Mouse (Mus musculus): ENCODE measurements at regions not wholly inside any gene's neighbourhood (a gene's known extent, or its start where the extent isn't known, plus 50 kb on each side); places are given as distances from the start of the nearest gene placed in this dataset.

DNA sequence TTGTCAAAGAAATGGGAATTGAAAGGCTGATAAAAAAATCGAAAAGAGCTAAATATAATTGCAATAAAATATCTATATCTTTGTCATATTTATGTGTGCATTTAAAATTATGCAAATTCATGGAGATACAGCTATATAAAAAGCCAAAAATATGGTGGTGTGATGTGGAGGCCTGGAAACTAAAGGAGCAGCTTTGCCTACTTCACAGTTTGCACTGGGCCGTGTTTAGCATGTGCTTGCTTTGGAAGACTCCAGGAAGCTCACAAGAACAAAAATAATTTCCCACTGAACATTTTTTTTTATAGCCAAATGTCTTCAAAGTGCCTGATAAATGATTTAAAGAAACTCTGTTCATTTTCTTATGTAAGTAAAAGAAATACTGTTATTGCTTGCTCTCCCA lies 364.1 kb upstream of the Cdh12 start:
- Histone ChIP-seq H3K27me3 (replicated peaks; ENCODE audit: control insufficient read depth, insufficient read depth, low read length) (no peaks in the 10 kb centered on the region), H3K4me1 (replicated peaks; ENCODE audit: control insufficient read depth, insufficient read depth, low read length) (no peaks in the 10 kb centered on the region), H3K36me3 (ENCODE audit: control insufficient read depth, insufficient read depth) (no peaks in the 10 kb centered on the region), H3K4me3 (ENCODE audit: low read depth, low read length) (no peak overlapping the region), H3K4me2 (replicated peaks; ENCODE audit: low read depth) (no peak overlapping the region), H3K27ac (ENCODE audit: low read depth, low read length) (no peak overlapping the region), H3K9me3 (ENCODE audit: control insufficient read depth) (no peaks in the 10 kb centered on the region), H3K9ac (ENCODE audit: low read depth, low read length) (no peak overlapping the region)
- 72% methylated on average over 2 of the region's 2 CpGs for WGBS
- TF ChIP-seq CTCF (IDR thresholded peaks at IDR 0.05; ENCODE audit: low read depth) = no peak
- no peak for ATAC-seq

DNA sequence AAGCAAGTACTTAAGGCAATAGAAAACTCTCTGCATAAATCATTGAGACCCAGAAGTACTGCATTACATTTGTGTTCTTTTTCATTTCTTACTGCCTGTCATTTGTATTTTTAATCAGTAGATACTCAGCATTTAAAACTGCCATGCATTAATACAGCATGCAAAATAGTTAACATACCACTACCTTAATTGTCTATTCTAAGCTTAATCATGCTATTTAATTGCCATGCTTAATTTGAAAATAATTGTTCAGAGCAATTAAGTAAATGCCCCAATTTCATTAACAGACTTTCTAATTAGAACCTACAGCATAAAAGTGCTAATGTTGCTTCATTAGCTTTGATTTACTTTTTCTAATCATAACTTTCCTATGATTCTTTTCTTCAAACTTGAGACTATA lies 359.3 kb upstream of the Cdh12 start:
- no peak overlapping the region for H3K4me3 ChIP-seq (ENCODE audit: low read depth, low read length)
- no peaks in the 10 kb centered on the region for H3K27me3 ChIP-seq (replicated peaks; ENCODE audit: control insufficient read depth, insufficient read depth, low read length)
- H3K4me1 ChIP-seq (replicated peaks; ENCODE audit: control insufficient read depth, insufficient read depth, low read length) = no peaks in the 10 kb centered on the region
- ATAC-seq = no peak
- no peak overlapping the region for H3K4me2 ChIP-seq (replicated peaks; ENCODE audit: low read depth)
- H3K9me3 ChIP-seq (ENCODE audit: control insufficient read depth) = no peaks in the 10 kb centered on the region
- H3K27ac ChIP-seq (ENCODE audit: low read depth, low read length) = no peak overlapping the region
- no peaks in the 10 kb centered on the region for H3K36me3 ChIP-seq (ENCODE audit: control insufficient read depth, insufficient read depth)
- TF ChIP-seq CTCF (IDR thresholded peaks at IDR 0.05; ENCODE audit: low read depth) = no peak
- no peak overlapping the region for H3K9ac ChIP-seq (ENCODE audit: low read depth, low read length)

GRCm38 (mm10) chr15:20090522-20090921 lies 358.5 kb upstream of the Cdh12 start:
- no peak for TF ChIP-seq CTCF (IDR thresholded peaks at IDR 0.05; ENCODE audit: low read depth)
- Histone ChIP-seq H3K4me2 (replicated peaks; ENCODE audit: low read depth) (no peak overlapping the region), H3K4me1 (replicated peaks; ENCODE audit: control insufficient read depth, insufficient read depth, low read length) (no peaks in the 10 kb centered on the region), H3K27ac (ENCODE audit: low read depth, low read length) (no peak overlapping the region), H3K9ac (ENCODE audit: low read depth, low read length) (no peak overlapping the region), H3K27me3 (replicated peaks; ENCODE audit: control insufficient read depth, insufficient read depth, low read length) (no peaks in the 10 kb centered on the region), H3K4me3 (ENCODE audit: low read depth, low read length) (no peak overlapping the region), H3K36me3 (ENCODE audit: control insufficient read depth, insufficient read depth) (no peaks in the 10 kb centered on the region), H3K9me3 (ENCODE audit: control insufficient read depth) (no peaks in the 10 kb centered on the region)
- no peak for ATAC-seq
- WGBS = 87% methylated on average over 3 of the region's 3 CpGs

DNA sequence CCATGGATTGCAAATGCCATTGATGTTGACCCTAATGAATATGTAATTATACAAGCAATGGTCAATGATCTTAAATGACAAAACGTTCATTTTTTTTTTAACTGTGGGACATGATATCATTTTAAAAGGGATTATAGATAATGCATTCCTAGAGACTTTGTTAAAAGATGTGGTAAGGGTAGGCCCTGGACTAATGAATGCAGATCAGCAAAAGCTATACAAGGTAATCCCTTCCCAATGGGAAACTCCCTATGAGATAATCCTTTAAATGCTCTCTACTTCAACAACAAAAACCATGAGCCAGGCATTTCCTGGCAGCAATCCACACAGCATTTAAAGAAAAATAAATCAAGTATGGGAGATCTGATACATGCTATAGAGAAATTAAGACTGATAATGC lies 353.3 kb upstream of the Cdh12 start:
- H3K27ac ChIP-seq (ENCODE audit: low read depth, low read length) = no peak overlapping the region
- H3K4me3 ChIP-seq (ENCODE audit: low read depth, low read length) = no peak overlapping the region
- H3K4me1 ChIP-seq (replicated peaks; ENCODE audit: control insufficient read depth, insufficient read depth, low read length) = no peaks in the 10 kb centered on the region
- H3K4me2 ChIP-seq (replicated peaks; ENCODE audit: low read depth) = no peak overlapping the region
- TF ChIP-seq CTCF (IDR thresholded peaks at IDR 0.05; ENCODE audit: low read depth) = no peak
- WGBS = 80% methylated on average over 1 of the region's 1 CpGs
- no peak overlapping the region for H3K9ac ChIP-seq (ENCODE audit: low read depth, low read length)
- H3K36me3 ChIP-seq (ENCODE audit: control insufficient read depth, insufficient read depth) = no peaks in the 10 kb centered on the region
- no peak for ATAC-seq
- no peaks in the 10 kb centered on the region for H3K9me3 ChIP-seq (ENCODE audit: control insufficient read depth)
- no peaks in the 10 kb centered on the region for H3K27me3 ChIP-seq (replicated peaks; ENCODE audit: control insufficient read depth, insufficient read depth, low read length)

DNA sequence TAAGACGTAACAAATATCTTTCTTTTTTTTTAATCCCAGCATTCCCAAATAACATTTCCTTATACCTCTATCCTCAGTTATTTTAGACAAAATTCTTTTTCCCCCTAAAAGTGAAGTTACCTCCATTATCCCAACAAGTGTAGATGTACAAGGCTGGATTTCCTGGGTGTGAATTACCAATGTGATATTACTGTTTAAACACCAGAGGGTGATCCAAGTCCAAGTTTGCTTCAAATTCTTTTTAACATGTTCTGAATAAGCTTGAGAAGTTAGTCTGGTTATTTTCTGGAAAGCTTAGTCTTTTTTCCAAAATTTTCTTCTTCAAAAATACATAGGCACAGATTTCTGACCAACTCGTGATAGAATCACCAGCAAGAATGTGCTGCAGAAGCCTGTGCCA lies 329.5 kb upstream of the Cdh12 start:
- Histone ChIP-seq H3K4me2 (replicated peaks; ENCODE audit: low read depth) (no peak overlapping the region), H3K36me3 (ENCODE audit: control insufficient read depth, insufficient read depth) (no peaks in the 10 kb centered on the region), H3K4me1 (replicated peaks; ENCODE audit: control insufficient read depth, insufficient read depth, low read length) (no peaks in the 10 kb centered on the region), H3K4me3 (ENCODE audit: low read depth, low read length) (no peak overlapping the region), H3K9ac (ENCODE audit: low read depth, low read length) (no peak overlapping the region), H3K27ac (ENCODE audit: low read depth, low read length) (no peak overlapping the region), H3K9me3 (ENCODE audit: control insufficient read depth) (no peaks in the 10 kb centered on the region), H3K27me3 (replicated peaks; ENCODE audit: control insufficient read depth, insufficient read depth, low read length) (no peaks in the 10 kb centered on the region)
- no peak for TF ChIP-seq CTCF (IDR thresholded peaks at IDR 0.05; ENCODE audit: low read depth)
- no peak for ATAC-seq
- WGBS = 83% methylated on average over 2 of the region's 2 CpGs

DNA sequence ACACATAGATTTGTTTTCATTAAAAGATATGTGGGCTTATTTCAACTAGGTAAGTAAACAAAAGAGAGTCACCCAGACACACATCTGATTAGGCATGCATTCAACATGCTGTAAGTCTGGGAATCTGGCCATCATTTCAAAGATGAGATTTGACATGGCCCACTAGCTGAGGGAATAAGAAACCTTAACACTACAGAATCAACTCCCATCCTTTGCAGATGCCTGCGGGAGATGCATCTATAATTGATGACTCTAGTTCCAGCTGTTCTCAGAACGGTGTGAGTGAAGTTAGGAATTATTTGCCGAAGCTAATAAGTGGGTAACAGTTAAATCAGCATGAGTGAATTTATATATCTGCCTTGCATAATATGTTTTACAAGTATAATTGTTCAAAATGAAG lies 325.5 kb upstream of the Cdh12 start:
- H3K9me3 ChIP-seq (ENCODE audit: control insufficient read depth) = no peaks in the 10 kb centered on the region
- H3K27me3 ChIP-seq (replicated peaks; ENCODE audit: control insufficient read depth, insufficient read depth, low read length) = no peaks in the 10 kb centered on the region
- H3K27ac ChIP-seq (ENCODE audit: low read depth, low read length) = no peak overlapping the region
- H3K36me3 ChIP-seq (ENCODE audit: control insufficient read depth, insufficient read depth) = no peaks in the 10 kb centered on the region
- H3K4me2 ChIP-seq (replicated peaks; ENCODE audit: low read depth) = no peak overlapping the region
- no peak overlapping the region for H3K4me3 ChIP-seq (ENCODE audit: low read depth, low read length)
- no peaks in the 10 kb centered on the region for H3K4me1 ChIP-seq (replicated peaks; ENCODE audit: control insufficient read depth, insufficient read depth, low read length)
- no peak for ATAC-seq
- WGBS = 69% methylated on average over 3 of the region's 3 CpGs
- no peak overlapping the region for H3K9ac ChIP-seq (ENCODE audit: low read depth, low read length)
- TF ChIP-seq CTCF (IDR thresholded peaks at IDR 0.05; ENCODE audit: low read depth) = no peak

GRCm38 (mm10) chr15:20135893-20136570 lies 313.0 kb upstream of the Cdh12 start:
- H3K4me2 ChIP-seq (replicated peaks; ENCODE audit: low read depth) = no peak overlapping the region
- WGBS = 63% methylated on average over 3 of the region's 3 CpGs
- peak; percentile 31; the same call in 1 of the 2 replicates for TF ChIP-seq CTCF (IDR thresholded peaks at IDR 0.05; ENCODE audit: low read depth)
- no peak for ATAC-seq
- no peaks in the 10 kb centered on the region for H3K9me3 ChIP-seq (ENCODE audit: control insufficient read depth)
- no peaks in the 10 kb centered on the region for H3K4me1 ChIP-seq (replicated peaks; ENCODE audit: control insufficient read depth, insufficient read depth, low read length)
- no peak overlapping the region for H3K4me3 ChIP-seq (ENCODE audit: low read depth, low read length)
- H3K9ac ChIP-seq (ENCODE audit: low read depth, low read length) = no peak overlapping the region
- no peaks in the 10 kb centered on the region for H3K27me3 ChIP-seq (replicated peaks; ENCODE audit: control insufficient read depth, insufficient read depth, low read length)
- H3K36me3 ChIP-seq (ENCODE audit: control insufficient read depth, insufficient read depth) = no peaks in the 10 kb centered on the region
- no peak overlapping the region for H3K27ac ChIP-seq (ENCODE audit: low read depth, low read length)
